ENCODE assay signal across 8 mouse cellular contexts in genomic region chr17:28312232-28313211, GRCm38 (mm10). TPM values are rescaled to one million over a fixed set of nuclear protein-coding genes. Genes with fewer than 3 reads are reported as not detected.
DNase-seq lines count a peak whose midpoint lies in the region; ATAC-seq and TF ChIP-seq lines count a peak whose summit lies in the region.

No protein-coding gene starts in this region.

- H3K27me3 ChIP-seq in midbrain, embryonic 13.5 days, result no peaks in the 10 kb centered on the region

- 27% methylated on average over 17 of the region's 17 CpGs for WGBS in midbrain, embryonic 13.5 days

- TF ChIP-seq POLR2A in bone marrow macrophage, adult 2 months (IDR thresholded peaks at IDR 0.05; ENCODE audit: borderline replicate concordance, low read depth, low read length), result no peak

- H3K4me1 ChIP-seq in bone marrow macrophage, adult 2 months (ENCODE audit: control insufficient read depth, insufficient read depth, low read length), result peaks cover 2% of the 10 kb centered on the region
- peaks cover 27% of the 10 kb centered on the region for H3K4me1 ChIP-seq in midbrain, embryonic 13.5 days (replicated peaks)

- peaks cover 18% of the 10 kb centered on the region for H3K36me3 ChIP-seq in midbrain, embryonic 13.5 days

- peak overlapping the region; percentile 58 for H3K4me3 ChIP-seq in bone marrow macrophage, adult 2 months (ENCODE audit: insufficient read depth, low read length)
- H3K4me3 ChIP-seq in midbrain, embryonic 13.5 days (replicated peaks), result peak overlapping the region; percentile 69

- H3K9me3 ChIP-seq in midbrain, embryonic 13.5 days, result no peaks in the 10 kb centered on the region

- peak; percentile 93 for DNase-seq in heart, adult 11 months
- no peak for DNase-seq in heart, adult 9 months (ENCODE audit: low spot score in 2 of 2)
- DNase-seq in kidney, postnatal 14 days, result peak; percentile 59
- DNase-seq in right cerebral cortex, adult 2 months (ENCODE audit: low spot score in 2 of 2), result no peak
- no peak for DNase-seq in ovary, postnatal 10 days (ENCODE audit: low spot score)

- peak overlapping the region; percentile 89 for H3K4me2 ChIP-seq in midbrain, embryonic 13.5 days (replicated peaks)

- peak overlapping the region; percentile 47 for H3K27ac ChIP-seq in bone marrow macrophage, adult 2 months (ENCODE audit: insufficient read depth, low read depth, low read length)
- H3K27ac ChIP-seq in midbrain, embryonic 13.5 days, result peak overlapping the region; percentile 30; the same call in 1 of the 2 replicates

- 0 out of 2 replicates have a peak overlapping the region, but pooled peaks have one; percentile 20 for H3K9ac ChIP-seq in midbrain, embryonic 13.5 days (replicated peaks)

- ATAC-seq in granulocyte monocyte progenitor cell, adult 5-6 weeks (replicated peaks; ENCODE audit: poor library complexity, severe bottlenecking), result peak; percentile 38; the same call in 1 of the 2 replicates
- ATAC-seq in midbrain, embryonic 13.5 days, result peak; percentile 57

- peak; percentile 40 for TF ChIP-seq CTCF in bone marrow macrophage, adult 2 months (IDR thresholded peaks at IDR 0.05; ENCODE audit: low read depth, low read length)

RNA-seq across cellular contexts. Expression of gene Fance, which starts 0.8 kb away (rescaled TPM):
- polyA plus RNA-seq in bone marrow macrophage, adult 2 months (2012; ENCODE audit: insufficient read depth, insufficient read length, missing spikeins), result 24.2 and 32.1 TPM in 2 replicates
- total RNA-seq in granulocyte monocyte progenitor cell, adult 5-6 weeks (2014; fragmentation: Nextera tagmentation), result 41.7 and 47.9 TPM in 2 replicates
- 15.0 and 16.4 TPM in 2 replicates for total RNA-seq in granulocyte monocyte progenitor cell, adult 5-6 weeks (2017)
- polyA plus RNA-seq in midbrain, embryonic 13.5 days (2015; fragmentation: Nextera tagmentation; extraction: Ambion mirVana), result 20.2 and 26.9 TPM in 2 replicates

RNA-seq across cellular contexts. Expression of gene Rpl10a, which starts 15.7 kb away (rescaled TPM):
- 568 and 618 TPM in 2 replicates for polyA plus RNA-seq in bone marrow macrophage, adult 2 months (2012; ENCODE audit: insufficient read depth, insufficient read length, missing spikeins)
- total RNA-seq in granulocyte monocyte progenitor cell, adult 5-6 weeks (2014; fragmentation: Nextera tagmentation), result 2,618 and 3,063 TPM in 2 replicates
- 785 and 838 TPM in 2 replicates for total RNA-seq in granulocyte monocyte progenitor cell, adult 5-6 weeks (2017)
- polyA plus RNA-seq in midbrain, embryonic 13.5 days (2015; fragmentation: Nextera tagmentation; extraction: Ambion mirVana), result 382 and 387 TPM in 2 replicates

RNA-seq across cellular contexts. Expression of gene Tead3, which starts 38.1 kb away (rescaled TPM):
- polyA plus RNA-seq in bone marrow macrophage, adult 2 months (2012; ENCODE audit: insufficient read depth, insufficient read length, missing spikeins), result not detected in 2 replicates
- total RNA-seq in granulocyte monocyte progenitor cell, adult 5-6 weeks (2014; fragmentation: Nextera tagmentation), result 3.3 TPM in 1 of 2 replicates, not detected in the other
- 0.04 TPM in 1 of 2 replicates, not detected in the other for total RNA-seq in granulocyte monocyte progenitor cell, adult 5-6 weeks (2017)
- polyA plus RNA-seq in midbrain, embryonic 13.5 days (2015; fragmentation: Nextera tagmentation; extraction: Ambion mirVana), result 1.9 and 2.9 TPM in 2 replicates

RNA-seq across cellular contexts. Expression of gene Tulp1, which starts 52.5 kb away (rescaled TPM):
- polyA plus RNA-seq in bone marrow macrophage, adult 2 months (2012; ENCODE audit: insufficient read depth, insufficient read length, missing spikeins), result not detected in 2 replicates
- total RNA-seq in granulocyte monocyte progenitor cell, adult 5-6 weeks (2014; fragmentation: Nextera tagmentation), result not detected in 2 replicates
- total RNA-seq in granulocyte monocyte progenitor cell, adult 5-6 weeks (2017), result 0.69 TPM in 1 of 2 replicates, not detected in the other
- 1.7 and 2.6 TPM in 2 replicates for polyA plus RNA-seq in midbrain, embryonic 13.5 days (2015; fragmentation: Nextera tagmentation; extraction: Ambion mirVana)

Comparison
In these comparisons a context has a peak if more than half of its experiments do, and no peak if none do; other contexts are left out.
1. DNase-seq: peak in heart, adult 11 months (single experiment) and kidney, postnatal 14 days (single experiment); none in heart, adult 9 months (0 of 2), right cerebral cortex, adult 2 months (0 of 2) and ovary, postnatal 10 days (single experiment).